In genomic region chr6:85911587-85911986, GRCm38 (mm10) we compare ENCODE assay signal across 8 mouse cellular contexts. TPM values are rescaled to one million over a fixed set of nuclear protein-coding genes. Genes with fewer than 3 reads are reported as not detected.
DNase-seq lines count a peak whose midpoint lies in the region; ATAC-seq and TF ChIP-seq lines count a peak whose summit lies in the region.

Tprkb (plus strand) TSS chr6:85911865.

- 86% methylated on average over 3 of the region's 3 CpGs for WGBS in forebrain, postnatal 0 days
- WGBS in hindbrain, embryonic 15.5 days, result 88% methylated on average over 3 of the region's 3 CpGs
- 83% methylated on average over 3 of the region's 3 CpGs for WGBS in limb, embryonic 11.5 days
- 90% methylated on average over 3 of the region's 3 CpGs for WGBS in neural tube, embryonic 12.5 days

- no peaks in the 10 kb centered on the region for H3K9me3 ChIP-seq in forebrain, postnatal 0 days (ENCODE audit: low read length)
- H3K9me3 ChIP-seq in hindbrain, embryonic 15.5 days, result no peaks in the 10 kb centered on the region
- no peaks in the 10 kb centered on the region for H3K9me3 ChIP-seq in limb, embryonic 11.5 days (ENCODE audit: control insufficient read depth, low read length)
- H3K9me3 ChIP-seq in neural tube, embryonic 12.5 days, result no peaks in the 10 kb centered on the region

- H3K27ac ChIP-seq in forebrain, postnatal 0 days (ENCODE audit: low read depth, low read length), result no peak within 1 kb of the TSS
- no peak within 1 kb of the TSS for H3K27ac ChIP-seq in hindbrain, embryonic 15.5 days (replicated peaks)
- no peak within 1 kb of the TSS for H3K27ac ChIP-seq in limb, embryonic 11.5 days (replicated peaks; ENCODE audit: low read depth, low read length)
- no peak within 1 kb of the TSS for H3K27ac ChIP-seq in neural tube, embryonic 12.5 days

- H3K4me2 ChIP-seq in forebrain, postnatal 0 days (ENCODE audit: low read depth), result no peak within 1 kb of the TSS
- no peak within 1 kb of the TSS for H3K4me2 ChIP-seq in hindbrain, embryonic 15.5 days
- H3K4me2 ChIP-seq in limb, embryonic 11.5 days (ENCODE audit: low read depth, severe bottlenecking), result no peak within 1 kb of the TSS
- H3K4me2 ChIP-seq in neural tube, embryonic 12.5 days (replicated peaks), result no peak within 1 kb of the TSS

- no peaks in the 10 kb centered on the region for H3K36me3 ChIP-seq in forebrain, postnatal 0 days (ENCODE audit: insufficient read depth)
- no peaks in the 10 kb centered on the region for H3K36me3 ChIP-seq in hindbrain, embryonic 15.5 days
- no peaks in the 10 kb centered on the region for H3K36me3 ChIP-seq in limb, embryonic 11.5 days (ENCODE audit: control insufficient read depth, insufficient read depth, low read length)
- H3K36me3 ChIP-seq in neural tube, embryonic 12.5 days, result no peaks in the 10 kb centered on the region

- no peak within 1 kb of the TSS for H3K9ac ChIP-seq in forebrain, postnatal 0 days
- H3K9ac ChIP-seq in hindbrain, embryonic 15.5 days, result no peak within 1 kb of the TSS
- no peak within 1 kb of the TSS for H3K9ac ChIP-seq in limb, embryonic 11.5 days (ENCODE audit: low read length)
- no peak within 1 kb of the TSS for H3K9ac ChIP-seq in neural tube, embryonic 12.5 days

- H3K4me3 ChIP-seq in forebrain, postnatal 0 days (ENCODE audit: low read depth, low read length), result no peak within 1 kb of the TSS
- no peak within 1 kb of the TSS for H3K4me3 ChIP-seq in hindbrain, embryonic 15.5 days
- no peak within 1 kb of the TSS for H3K4me3 ChIP-seq in limb, embryonic 11.5 days (ENCODE audit: low read depth, low read length)
- no peak within 1 kb of the TSS for H3K4me3 ChIP-seq in neural tube, embryonic 12.5 days

- H3K27me3 ChIP-seq in forebrain, postnatal 0 days (ENCODE audit: insufficient read depth, low read length), result no peaks in the 10 kb centered on the region
- H3K27me3 ChIP-seq in hindbrain, embryonic 15.5 days, result no peaks in the 10 kb centered on the region
- no peaks in the 10 kb centered on the region for H3K27me3 ChIP-seq in limb, embryonic 11.5 days (ENCODE audit: control insufficient read depth, insufficient read depth, low read length)
- no peaks in the 10 kb centered on the region for H3K27me3 ChIP-seq in neural tube, embryonic 12.5 days (replicated peaks)

- no peak for TF ChIP-seq CTCF in forebrain, postnatal 0 days (IDR thresholded peaks at IDR 0.05; ENCODE audit: low read depth)

- no peak for DNase-seq in forebrain, postnatal 0 days
- no peak for DNase-seq in limb, embryonic 11.5 days (ENCODE audit: low spot score)
- no peak for DNase-seq in cerebellum, postnatal 36 days
- no peak for DNase-seq in frontal cortex, postnatal 14 days (ENCODE audit: low spot score in 2 of 2)

- no peak for ATAC-seq in CD4-positive, CD25-positive, alpha-beta regulatory T cell, adult 4 months
- ATAC-seq in activated CD4-positive, CD25-positive, alpha-beta regulatory T cell, adult 4 months, result no peak
- ATAC-seq in forebrain, postnatal 0 days, result no peak
- ATAC-seq in hindbrain, embryonic 15.5 days (ENCODE audit: low FRiP score, low read depth), result no peak
- no peak for ATAC-seq in limb, embryonic 11.5 days (ENCODE audit: insufficient number of reproducible peaks, low FRiP score, low TSS enrichment, low read depth)
- no peak for ATAC-seq in neural tube, embryonic 12.5 days (ENCODE audit: low FRiP score, low read depth)

- peaks cover 9% of the 10 kb centered on the region for H3K4me1 ChIP-seq in forebrain, postnatal 0 days (ENCODE audit: insufficient read depth)
- H3K4me1 ChIP-seq in hindbrain, embryonic 15.5 days (replicated peaks), result peaks cover 17% of the 10 kb centered on the region
- 0 out of 2 replicates have a peak, but pooled peaks cover 4% of the 10 kb centered on the region for H3K4me1 ChIP-seq in limb, embryonic 11.5 days (ENCODE audit: control insufficient read depth, insufficient read depth, low read length)
- H3K4me1 ChIP-seq in neural tube, embryonic 12.5 days, result peaks cover 12% of the 10 kb centered on the region

RNA-seq across cellular contexts. Expression of gene Tprkb, which starts in this region (rescaled TPM):
- 10 to 100 TPM; 34.7 to 44.8 TPM for polyA plus RNA-seq in CD4-positive, CD25-positive, alpha-beta regulatory T cell, adult 4 months (2017; shearing (Covaris generic))
- polyA plus RNA-seq in activated CD4-positive, CD25-positive, alpha-beta regulatory T cell, adult 4 months (2017; shearing (Covaris generic)), result 10 to 100 TPM; 50.0 to 63.1 TPM
- total RNA-seq in forebrain, postnatal 0 days (2014; rRNA removed), result 50.2 and 66.8 TPM in 2 replicates
- polyA plus RNA-seq in forebrain, postnatal 0 days (2015; fragmentation: Nextera tagmentation; extraction: Ambion mirVana), result 54.5 and 69.6 TPM in 2 replicates
- polyA plus RNA-seq in hindbrain, embryonic 15.5 days (2015; fragmentation: Nextera tagmentation; extraction: Ambion mirVana), result 47.7 and 50.5 TPM in 2 replicates
- polyA plus RNA-seq in limb, embryonic 11.5 days (2014; fragmentation: Nextera tagmentation; extraction: Ambion mirVana), result 25.3 and 29.0 TPM in 2 replicates
- polyA plus RNA-seq in neural tube, embryonic 12.5 days (2016; fragmentation: Nextera tagmentation; extraction: Ambion mirVana), result 41.2 and 41.4 TPM in 2 replicates
